Mouse (Mus musculus) hindbrain, embryonic 15.5 days (tissue): ENCODE measurements at regions not wholly inside any gene's neighbourhood (a gene's known extent, or its start where the extent isn't known, plus 50 kb on each side); places are given as distances from the start of the nearest gene placed in this dataset.

Experiments
- ATAC-seq: fragments of 200-750 bp; cut with Nextera tagmentation; 2 replicates; pipeline ENCODE4 v1.8.0; 2017; ENCODE audit warnings: low read depth, moderate number of reproducible peaks, moderate TSS enrichment; ENCODE audit not compliant: low FRiP score
- H3K27ac ChIP-seq: fragments of 300-500 bp; sonication (generic); replicated peaks from 2 replicates; pipeline ENCODE4 v1.5.1; 2015; ENCODE audit warnings: mild to moderate bottlenecking, inconsistent platforms
- H3K27me3 ChIP-seq: fragments of 300-500 bp; sonication (generic); 2 replicates; pipeline ENCODE4 v1.6.1; 2015; ENCODE audit warnings: control low read depth, inconsistent platforms
- H3K36me3 ChIP-seq: fragments of 300-500 bp; sonication (generic); 2 replicates; pipeline ENCODE4 v1.6.1; 2015; ENCODE audit warnings: control low read depth, inconsistent platforms
- H3K4me1 ChIP-seq: fragments of 300-500 bp; sonication (generic); replicated peaks from 2 replicates; pipeline ENCODE4 v1.6.1; 2015; ENCODE audit warnings: control low read depth, inconsistent platforms
- H3K4me2 ChIP-seq: fragments of 300-500 bp; sonication (generic); 2 replicates; pipeline ENCODE4 v1.6.1; 2015; ENCODE audit warnings: moderate library complexity, mild to moderate bottlenecking, inconsistent platforms
- H3K4me3 ChIP-seq: fragments of 300-500 bp; sonication (generic); 2 replicates; pipeline ENCODE4 v1.5.1; 2015; ENCODE audit warnings: mild to moderate bottlenecking, inconsistent platforms
- H3K9ac ChIP-seq: fragments of 300-500 bp; sonication (generic); 2 replicates; pipeline ENCODE4 v1.6.1; 2015; ENCODE audit warnings: inconsistent platforms
- H3K9me3 ChIP-seq: fragments of 300-500 bp; sonication (generic); 2 replicates; pipeline ENCODE4 v1.6.1; 2016; ENCODE audit warnings: control low read depth, inconsistent platforms
- WGBS: fragments of 180-500 bp; shearing (Covaris S2); methylation state at CpG from one replicate; pipeline ENCODE4 v1.1.7; 2015; 5-methylcytosine and 5-hydroxymethylcytosine counted together

GRCm38 (mm10) chr16:86546905-86547304, 645.3 kb upstream of the Adamts5 start:
- 92% methylated on average over 3 of the region's 3 CpGs for WGBS
- H3K36me3 ChIP-seq: no peaks in the 10 kb centered on the region
- H3K27me3 ChIP-seq: no peaks in the 10 kb centered on the region

GRCm38 (mm10) chr16:86544121-86544520, 642.5 kb upstream of the Adamts5 start:
- Histone ChIP-seq H3K27me3 (no peaks in the 10 kb centered on the region), H3K9ac (no peak overlapping the region), H3K4me1 (no peaks in the 10 kb centered on the region), H3K36me3 (no peaks in the 10 kb centered on the region), H3K4me2 (no peak overlapping the region), H3K9me3 (no peaks in the 10 kb centered on the region), H3K4me3 (no peak overlapping the region), H3K27ac (no peak overlapping the region)
- no peak for ATAC-seq
- 80% methylated on average over 1 of the region's 1 CpGs for WGBS

More at GRCm38 (mm10) chr16:86546905-86547304, 645.3 kb upstream of the Adamts5 start:
- Histone ChIP-seq H3K9me3 (no peaks in the 10 kb centered on the region), H3K9ac (no peak overlapping the region), H3K4me1 (no peaks in the 10 kb centered on the region), H3K4me3 (no peak overlapping the region), H3K4me2 (no peak overlapping the region), H3K27ac (no peak overlapping the region)
- ATAC-seq: no peak

- H3K27me3 ChIP-seq: no peaks in the 10 kb centered on the region
- no peak overlapping the region for H3K9ac ChIP-seq
- 85% methylated on average over 5 of the region's 5 CpGs for WGBS
- H3K27ac ChIP-seq: no peak overlapping the region
- H3K4me1 ChIP-seq: no peaks in the 10 kb centered on the region
- no peak overlapping the region for H3K4me3 ChIP-seq
- no peak for ATAC-seq
- no peaks in the 10 kb centered on the region for H3K36me3 ChIP-seq
- no peak overlapping the region for H3K4me2 ChIP-seq
- no peaks in the 10 kb centered on the region for H3K9me3 ChIP-seq
These were observed 634.9 kb upstream of the Adamts5 start for GRCm38 (mm10) chr16:86536479-86536878.

GRCm38 (mm10) chr16:86524135-86524534, 622.5 kb upstream of the Adamts5 start:
- ATAC-seq: no peak
- Histone ChIP-seq H3K9ac (no peak overlapping the region), H3K4me2 (no peak overlapping the region), H3K27me3 (no peaks in the 10 kb centered on the region), H3K4me3 (no peak overlapping the region), H3K9me3 (no peaks in the 10 kb centered on the region), H3K27ac (no peak overlapping the region), H3K4me1 (no peaks in the 10 kb centered on the region), H3K36me3 (no peaks in the 10 kb centered on the region)
- 86% methylated on average over 3 of the region's 3 CpGs for WGBS

- Histone ChIP-seq H3K4me3 (no peak overlapping the region), H3K9me3 (no peaks in the 10 kb centered on the region), H3K27me3 (no peaks in the 10 kb centered on the region), H3K36me3 (no peaks in the 10 kb centered on the region), H3K9ac (no peak overlapping the region), H3K4me1 (no peaks in the 10 kb centered on the region), H3K4me2 (no peak overlapping the region), H3K27ac (no peak overlapping the region)
- no peak for ATAC-seq
- 49% methylated on average over 1 of the region's 1 CpGs for WGBS
These were observed 615.3 kb upstream of the Adamts5 start for GRCm38 (mm10) chr16:86516935-86517334.

GRCm38 (mm10) chr16:86516144-86516543, 614.5 kb upstream of the Adamts5 start:
- Histone ChIP-seq H3K4me1 (no peaks in the 10 kb centered on the region), H3K4me2 (no peak overlapping the region), H3K27ac (no peak overlapping the region), H3K36me3 (no peaks in the 10 kb centered on the region), H3K27me3 (no peaks in the 10 kb centered on the region), H3K9me3 (no peaks in the 10 kb centered on the region), H3K9ac (no peak overlapping the region), H3K4me3 (no peak overlapping the region)
- ATAC-seq: no peak; the same call in 1 of the 2 replicates
- WGBS: 38% methylated on average over 3 of the region's 3 CpGs

GRCm38 (mm10) chr16:86501074-86501952, 599.7 kb upstream of the Adamts5 start:
- ATAC-seq: no peak
- no peaks in the 10 kb centered on the region for H3K4me1 ChIP-seq
- no peaks in the 10 kb centered on the region for H3K27me3 ChIP-seq
- WGBS: 78% methylated on average over 3 of the region's 3 CpGs
- no peak overlapping the region for H3K4me2 ChIP-seq
- no peak overlapping the region for H3K9ac ChIP-seq
- H3K27ac ChIP-seq: no peak overlapping the region
- H3K4me3 ChIP-seq: no peak overlapping the region
- no peaks in the 10 kb centered on the region for H3K9me3 ChIP-seq
- no peaks in the 10 kb centered on the region for H3K36me3 ChIP-seq

GRCm38 (mm10) chr16:86475145-86475544, 573.5 kb upstream of the Adamts5 start:
- WGBS: 78% methylated on average over 1 of the region's 1 CpGs
- Histone ChIP-seq H3K27me3 (no peaks in the 10 kb centered on the region), H3K4me2 (no peak overlapping the region), H3K4me1 (no peaks in the 10 kb centered on the region), H3K36me3 (no peaks in the 10 kb centered on the region), H3K4me3 (no peak overlapping the region), H3K9ac (no peak overlapping the region), H3K9me3 (no peaks in the 10 kb centered on the region), H3K27ac (no peak overlapping the region)
- no peak for ATAC-seq

- Histone ChIP-seq H3K4me2 (no peak overlapping the region), H3K36me3 (no peaks in the 10 kb centered on the region), H3K27me3 (no peaks in the 10 kb centered on the region), H3K9ac (no peak overlapping the region), H3K27ac (no peak overlapping the region), H3K9me3 (no peaks in the 10 kb centered on the region), H3K4me1 (no peaks in the 10 kb centered on the region), H3K4me3 (no peak overlapping the region)
- ATAC-seq: no peak
- WGBS: 52% methylated on average over 4 of the region's 4 CpGs
These were observed 571.6 kb upstream of the Adamts5 start for GRCm38 (mm10) chr16:86473059-86473740.

- Histone ChIP-seq H3K4me3 (no peak overlapping the region), H3K36me3 (no peaks in the 10 kb centered on the region), H3K9me3 (no peaks in the 10 kb centered on the region), H3K27me3 (no peaks in the 10 kb centered on the region), H3K4me1 (no peaks in the 10 kb centered on the region), H3K27ac (no peak overlapping the region), H3K4me2 (no peak overlapping the region), H3K9ac (no peak overlapping the region)
- WGBS: 84% methylated on average over 9 of the region's 9 CpGs
- no peak for ATAC-seq
These were observed 559.4 kb upstream of the Adamts5 start for GRCm38 (mm10) chr16:86461073-86461472.

GRCm38 (mm10) chr16:86456649-86457048, 555.0 kb upstream of the Adamts5 start:
- H3K27me3 ChIP-seq: no peaks in the 10 kb centered on the region
- no peak overlapping the region for H3K4me2 ChIP-seq
- H3K9me3 ChIP-seq: no peaks in the 10 kb centered on the region
- H3K27ac ChIP-seq: no peak overlapping the region
- 70% methylated on average over 3 of the region's 3 CpGs for WGBS
- H3K4me3 ChIP-seq: no peak overlapping the region
- no peak for ATAC-seq
- no peaks in the 10 kb centered on the region for H3K4me1 ChIP-seq
- no peaks in the 10 kb centered on the region for H3K36me3 ChIP-seq
- no peak overlapping the region for H3K9ac ChIP-seq

GRCm38 (mm10) chr16:86454810-86455209, 553.2 kb upstream of the Adamts5 start:
- no peak for ATAC-seq
- 74% methylated on average over 3 of the region's 3 CpGs for WGBS

More at GRCm38 (mm10) chr16:86454810-86455209, 553.2 kb upstream of the Adamts5 start:
- Histone ChIP-seq H3K36me3 (no peaks in the 10 kb centered on the region), H3K4me2 (no peak overlapping the region), H3K4me1 (no peaks in the 10 kb centered on the region), H3K4me3 (no peak overlapping the region), H3K27me3 (no peaks in the 10 kb centered on the region), H3K9ac (no peak overlapping the region), H3K27ac (no peak overlapping the region), H3K9me3 (no peaks in the 10 kb centered on the region)
